Mouse (Mus musculus): ENCODE results near the gene Tbx3. TPM values are rescaled to one million over a fixed set of nuclear protein-coding genes. Genes with fewer than 3 reads are reported as not detected.

Tbx3 gene
- polyA plus RNA-seq, 1 experiment = not detected

GRCm38 (mm10) chr5:119704900-119705299 is 34.4 kb downstream of the Tbx3 start:
- H3K27me3 ChIP-seq (ENCODE audit: control insufficient read depth) = peaks cover 20% of the 10 kb centered on the region
- peaks cover 4% of the 10 kb centered on the region for H3K9me3 ChIP-seq (ENCODE audit: control insufficient read depth, low read length)
- no peak overlapping the region for H3K4me3 ChIP-seq (replicated peaks)
- H3K36me3 ChIP-seq (ENCODE audit: control insufficient read depth) = no peaks in the 10 kb centered on the region
- H3K4me1 ChIP-seq (ENCODE audit: control insufficient read depth) = no peaks in the 10 kb centered on the region
- no peak for TF ChIP-seq TAL1 (IDR thresholded peaks at IDR 0.05; ENCODE audit: low read length)
- TF ChIP-seq GATA1 (IDR thresholded peaks at IDR 0.05; ENCODE audit: low read length) = no peak

DNA sequence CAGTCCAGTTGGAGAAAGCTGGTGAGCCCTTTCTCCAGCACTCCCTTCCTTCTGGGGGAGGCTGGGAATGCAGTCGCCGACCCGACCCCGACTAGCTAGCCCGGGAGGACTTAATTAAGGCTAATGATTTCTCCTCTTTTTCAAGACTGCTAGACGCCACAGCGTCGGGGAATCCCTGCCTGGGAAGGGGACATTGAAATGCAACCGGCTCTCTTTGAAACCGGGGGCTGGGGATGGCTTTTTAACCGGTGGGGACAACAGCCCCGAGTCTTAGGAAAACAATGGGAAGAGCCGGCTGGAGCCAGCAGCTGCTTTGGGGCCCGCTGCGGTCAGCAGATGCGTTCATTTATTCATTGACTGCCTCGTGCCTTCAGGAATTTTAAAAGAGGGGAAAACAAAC is 36.0 kb downstream of the Tbx3 start:
- peaks cover 4% of the 10 kb centered on the region for H3K9me3 ChIP-seq (ENCODE audit: control insufficient read depth, low read length)
- no peak for TF ChIP-seq TAL1 (IDR thresholded peaks at IDR 0.05; ENCODE audit: low read length)
- no peak for TF ChIP-seq GATA1 (IDR thresholded peaks at IDR 0.05; ENCODE audit: low read length)
- peaks cover 20% of the 10 kb centered on the region for H3K27me3 ChIP-seq (ENCODE audit: control insufficient read depth)
- H3K36me3 ChIP-seq (ENCODE audit: control insufficient read depth) = no peaks in the 10 kb centered on the region
- H3K4me3 ChIP-seq (replicated peaks) = no peak overlapping the region
- H3K4me1 ChIP-seq (ENCODE audit: control insufficient read depth) = no peaks in the 10 kb centered on the region

- H3K9me3 ChIP-seq (ENCODE audit: control insufficient read depth, low read length) = peaks cover 4% of the 10 kb centered on the region
- H3K4me3 ChIP-seq (replicated peaks) = no peak overlapping the region
- TF ChIP-seq GATA1 (IDR thresholded peaks at IDR 0.05; ENCODE audit: low read length) (no peak), TAL1 (IDR thresholded peaks at IDR 0.05; ENCODE audit: low read length) (no peak)
- no peaks in the 10 kb centered on the region for H3K4me1 ChIP-seq (ENCODE audit: control insufficient read depth)
- H3K27me3 ChIP-seq (ENCODE audit: control insufficient read depth) = peaks cover 20% of the 10 kb centered on the region
- no peaks in the 10 kb centered on the region for H3K36me3 ChIP-seq (ENCODE audit: control insufficient read depth)
Observed at GRCm38 (mm10) chr5:119708850-119709585, 38.5 kb downstream of the Tbx3 start.

DNA sequence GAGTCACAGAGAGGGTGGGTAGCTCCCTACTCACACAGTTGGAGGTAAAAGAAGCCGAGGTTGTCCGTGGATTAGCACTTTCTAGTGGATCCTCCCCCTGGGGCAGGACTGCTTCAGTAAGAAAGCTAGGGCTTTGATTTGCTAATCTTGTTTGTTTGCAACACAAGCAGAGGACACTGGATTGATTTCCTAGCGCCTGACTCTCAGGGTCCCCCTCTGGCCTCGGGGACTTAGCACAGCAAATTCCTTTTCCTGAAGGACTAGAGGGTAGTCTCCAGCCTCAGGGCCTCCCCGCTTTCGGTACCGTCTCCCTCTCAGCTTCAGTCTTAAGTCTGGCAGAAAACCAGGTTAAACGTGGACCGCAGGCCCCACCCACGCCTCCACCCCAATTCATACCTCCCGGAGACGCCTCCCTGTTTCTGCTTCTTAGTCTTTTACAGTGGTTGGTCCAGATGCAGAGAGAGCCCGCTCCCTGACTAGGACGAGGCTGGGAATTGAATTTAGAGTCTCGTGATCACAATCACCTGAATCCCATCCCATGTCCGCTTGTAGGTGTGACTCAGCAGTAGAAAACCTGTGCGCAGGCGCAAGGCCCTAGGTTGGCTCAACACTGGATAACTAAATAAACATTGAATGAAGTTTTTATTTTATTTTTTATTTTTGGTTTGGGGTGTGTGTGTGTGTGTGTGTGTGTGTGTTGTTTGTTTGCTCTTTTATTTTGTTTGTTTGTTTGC is 39.5 kb downstream of the Tbx3 start:
- H3K4me3 ChIP-seq (replicated peaks) = no peak overlapping the region
- H3K27me3 ChIP-seq (ENCODE audit: control insufficient read depth) = peaks cover 20% of the 10 kb centered on the region
- H3K4me1 ChIP-seq (ENCODE audit: control insufficient read depth) = no peaks in the 10 kb centered on the region
- TF ChIP-seq GATA1 (IDR thresholded peaks at IDR 0.05; ENCODE audit: low read length) (no peak), TAL1 (IDR thresholded peaks at IDR 0.05; ENCODE audit: low read length) (no peak)
- H3K9me3 ChIP-seq (ENCODE audit: control insufficient read depth, low read length) = peaks cover 4% of the 10 kb centered on the region
- no peaks in the 10 kb centered on the region for H3K36me3 ChIP-seq (ENCODE audit: control insufficient read depth)

DNA sequence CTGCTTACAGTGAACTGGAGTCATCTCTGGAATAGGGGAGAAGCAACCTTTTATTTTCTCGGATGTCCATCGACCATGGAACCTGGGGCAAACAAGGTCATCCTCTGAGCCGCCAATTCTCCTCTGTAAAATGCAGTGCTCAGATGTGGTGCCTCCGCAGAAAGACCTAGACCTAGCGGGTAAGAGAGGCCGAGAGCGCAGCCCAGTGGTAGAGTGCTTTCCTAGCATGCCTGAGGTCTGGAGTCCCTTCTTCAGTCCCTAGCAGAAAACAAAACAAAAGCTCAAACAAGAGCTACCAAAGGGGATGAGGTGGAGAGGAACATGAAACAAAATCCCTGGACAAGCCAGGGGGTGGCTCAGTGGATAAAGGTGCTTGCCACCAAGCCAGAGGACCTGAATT is 40.3 kb downstream of the Tbx3 start:
- H3K4me3 ChIP-seq (replicated peaks) = no peak overlapping the region
- no peaks in the 10 kb centered on the region for H3K36me3 ChIP-seq (ENCODE audit: control insufficient read depth)
- H3K9me3 ChIP-seq (ENCODE audit: control insufficient read depth, low read length) = peaks cover 5% of the 10 kb centered on the region
- peaks cover 19% of the 10 kb centered on the region for H3K27me3 ChIP-seq (ENCODE audit: control insufficient read depth)
- no peaks in the 10 kb centered on the region for H3K4me1 ChIP-seq (ENCODE audit: control insufficient read depth)
- no peak for TF ChIP-seq GATA1 (IDR thresholded peaks at IDR 0.05; ENCODE audit: low read length)
- TF ChIP-seq TAL1 (IDR thresholded peaks at IDR 0.05; ENCODE audit: low read length) = no peak

- Histone ChIP-seq H3K4me1 (ENCODE audit: control insufficient read depth) (no peaks in the 10 kb centered on the region), H3K36me3 (ENCODE audit: control insufficient read depth) (no peaks in the 10 kb centered on the region), H3K9me3 (ENCODE audit: control insufficient read depth, low read length) (peaks cover 6% of the 10 kb centered on the region), H3K27me3 (ENCODE audit: control insufficient read depth) (peaks cover 12% of the 10 kb centered on the region; the same call in 1 of the 2 replicates), H3K4me3 (replicated peaks) (no peak overlapping the region)
- TF ChIP-seq GATA1 (IDR thresholded peaks at IDR 0.05; ENCODE audit: low read length) (no peak), TAL1 (IDR thresholded peaks at IDR 0.05; ENCODE audit: low read length) (no peak)
Observed at GRCm38 (mm10) chr5:119711626-119712025, 41.2 kb downstream of the Tbx3 start.

DNA sequence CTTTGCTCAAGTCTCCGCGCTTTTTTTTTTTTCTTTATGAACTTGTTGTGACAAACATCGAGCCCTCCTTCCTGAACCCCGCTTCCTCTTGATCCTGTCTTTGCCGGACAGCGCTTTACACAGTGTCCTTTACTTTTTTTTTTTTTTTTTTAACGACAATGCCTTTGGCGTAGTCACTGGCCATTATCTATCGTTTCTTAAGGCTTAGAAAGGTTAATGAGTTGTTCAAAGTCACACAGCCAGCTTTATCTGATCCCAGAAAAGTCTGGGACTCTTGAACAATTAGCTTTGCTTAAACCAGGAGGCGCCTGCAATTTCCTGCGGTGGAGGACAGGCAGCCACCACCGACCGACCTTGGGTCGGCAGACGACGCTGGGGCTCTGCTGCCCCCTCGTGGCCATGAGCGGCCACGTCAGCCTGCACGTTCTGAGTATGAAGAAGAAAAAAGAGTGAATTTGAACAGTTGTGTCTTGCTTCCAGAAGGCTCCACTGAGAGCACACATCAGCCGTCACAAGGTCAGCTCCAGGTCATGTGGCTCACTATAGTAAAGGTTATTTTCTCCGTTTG is 42.3 kb downstream of the Tbx3 start:
- Histone ChIP-seq H3K27me3 (ENCODE audit: control insufficient read depth) (peaks cover 2% of the 10 kb centered on the region; the same call in 1 of the 2 replicates), H3K4me1 (ENCODE audit: control insufficient read depth) (no peaks in the 10 kb centered on the region), H3K4me3 (replicated peaks) (no peak overlapping the region), H3K9me3 (ENCODE audit: control insufficient read depth, low read length) (peaks cover 6% of the 10 kb centered on the region), H3K36me3 (ENCODE audit: control insufficient read depth) (no peaks in the 10 kb centered on the region)
- TF ChIP-seq GATA1 (IDR thresholded peaks at IDR 0.05; ENCODE audit: low read length) (no peak), TAL1 (IDR thresholded peaks at IDR 0.05; ENCODE audit: low read length) (no peak)

GRCm38 (mm10) chr5:119720471-119721265 is 50.2 kb downstream of the Tbx3 start:
- peaks cover 3% of the 10 kb centered on the region; the same call in 1 of the 2 replicates for H3K9me3 ChIP-seq (ENCODE audit: control insufficient read depth, low read length)
- H3K4me3 ChIP-seq (replicated peaks) = no peak overlapping the region
- H3K36me3 ChIP-seq (ENCODE audit: control insufficient read depth) = no peaks in the 10 kb centered on the region
- no peaks in the 10 kb centered on the region for H3K27me3 ChIP-seq (ENCODE audit: control insufficient read depth)
- H3K4me1 ChIP-seq (ENCODE audit: control insufficient read depth) = no peaks in the 10 kb centered on the region
- TF ChIP-seq TAL1 (IDR thresholded peaks at IDR 0.05; ENCODE audit: low read length) (no peak), GATA1 (IDR thresholded peaks at IDR 0.05; ENCODE audit: low read length) (no peak)
